ENCODE assay signal across 1 mouse cellular context in the genomic region with DNA sequence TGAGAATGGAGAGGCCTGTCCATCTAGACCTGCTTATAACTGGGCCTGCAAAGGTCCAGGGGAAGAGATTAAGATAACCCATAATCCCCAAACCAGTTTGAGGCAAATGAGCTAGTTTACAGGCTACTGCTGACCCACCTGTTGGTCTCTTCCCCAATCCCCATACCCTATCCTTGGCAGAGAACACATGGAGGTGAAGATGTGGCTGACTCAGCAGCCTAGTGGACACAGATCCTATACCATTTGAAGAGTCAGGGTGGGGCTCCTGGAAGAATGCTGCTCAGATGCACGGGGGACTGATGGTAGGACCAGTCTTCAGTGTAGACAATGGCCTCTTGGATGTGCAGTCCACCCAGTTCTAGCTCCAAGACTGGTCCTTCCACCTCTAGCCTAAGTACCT.
TF ChIP-seq lines count a peak whose summit lies in the region.

No protein-coding gene starts in this region.

TF ChIP-seq in CH12.LX, 34 proteins besides CTCF, POLR2A, EP300 and RAD21 (continued from another document):
- TF ChIP-seq ELF1 (IDR thresholded peaks at IDR 0.05; ENCODE audit: low read depth, low read length), result no peak
- TF ChIP-seq UBTF (IDR thresholded peaks at IDR 0.05; ENCODE audit: low read depth, low read length), result no peak
- no peak for TF ChIP-seq JUND (conservative IDR thresholded peaks at IDR 0.05; ENCODE audit: low read depth, low read length)
- no peak for TF ChIP-seq USF1 (IDR thresholded peaks at IDR 0.05; ENCODE audit: low read depth, low read length)
- peak; percentile 71; the same call in 1 of the 2 replicates for TF ChIP-seq ZMIZ1 (IDR thresholded peaks at IDR 0.05; ENCODE audit: low read depth, low read length)
- no peak for TF ChIP-seq IRF4 (IDR thresholded peaks at IDR 0.05; ENCODE audit: low read depth, low read length)
- no peak for TF ChIP-seq NELFE (IDR thresholded peaks at IDR 0.05; ENCODE audit: low read depth, low read length)
- no peak for TF ChIP-seq CHD2 (IDR thresholded peaks at IDR 0.05; ENCODE audit: low read length)
- TF ChIP-seq TBP (conservative IDR thresholded peaks at IDR 0.05; ENCODE audit: low read depth, low read length), result no peak
- TF ChIP-seq POLR2AphosphoS2 (IDR thresholded peaks at IDR 0.05; ENCODE audit: low read depth, low read length), result peak; percentile 79; the same call in 1 of the 2 replicates
- TF ChIP-seq MAFK (IDR thresholded peaks at IDR 0.05; ENCODE audit: insufficient replicate concordance, low read length), result 0 out of 2 replicates have a peak, but pooled peaks have one; percentile 49
